Mouse (Mus musculus) T-cell, adult 2 months (primary cell): ENCODE measurements around the gene Rabep1.
"Not testable (repeated sequence)": the region's sequence is repeated elsewhere in the genome, so short reads cannot be mapped to it uniquely, and the experiment has no call there.

Experiments
- DNase-seq: peaks from one replicate; pipeline ENCODE4 v3.0.0; 2022; ENCODE audit warnings: low spot score

Gene Rabep1

DNA sequence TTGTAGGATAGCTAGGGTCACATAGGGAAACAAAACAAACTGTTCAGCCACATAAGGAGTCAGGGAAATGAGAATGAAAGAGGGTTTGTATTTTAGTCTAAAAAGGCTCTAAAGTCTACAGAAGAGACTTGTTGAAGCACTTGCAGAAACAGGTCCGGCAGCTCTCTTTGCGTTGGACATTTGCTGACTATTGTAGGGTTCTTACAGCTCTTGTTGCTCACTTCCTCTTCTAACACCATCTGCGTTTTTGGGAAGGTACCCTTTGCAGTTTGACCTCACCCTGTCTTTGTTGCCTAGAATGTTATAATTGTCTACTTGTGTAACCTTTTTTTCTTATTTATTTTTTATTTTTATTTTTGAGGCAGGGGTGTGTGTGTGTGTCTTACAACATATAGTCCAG is 53.1 kb downstream of the Rabep1 start:
- DNase-seq = no peak

DNA sequence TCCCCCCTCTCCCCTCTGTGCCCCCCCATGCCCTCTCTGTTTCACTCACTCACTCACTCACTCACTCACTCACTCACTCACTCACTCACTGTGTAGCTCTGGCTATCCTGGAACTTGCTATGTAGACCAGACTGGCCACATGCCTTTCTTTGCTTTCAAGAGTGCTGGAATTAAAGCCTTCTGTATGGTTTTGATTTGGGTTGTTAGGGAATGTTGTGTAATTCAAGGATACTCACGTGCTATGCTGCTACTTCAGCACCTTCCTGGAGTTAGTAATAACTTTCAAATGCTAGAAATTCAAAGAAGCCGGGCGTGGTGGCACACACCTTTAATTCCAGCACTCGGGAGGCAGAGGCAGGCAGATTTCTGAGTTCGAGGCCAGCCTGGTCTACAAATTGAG is 53.6 kb downstream of the Rabep1 start:
- not testable (repeated sequence) for DNase-seq

DNA sequence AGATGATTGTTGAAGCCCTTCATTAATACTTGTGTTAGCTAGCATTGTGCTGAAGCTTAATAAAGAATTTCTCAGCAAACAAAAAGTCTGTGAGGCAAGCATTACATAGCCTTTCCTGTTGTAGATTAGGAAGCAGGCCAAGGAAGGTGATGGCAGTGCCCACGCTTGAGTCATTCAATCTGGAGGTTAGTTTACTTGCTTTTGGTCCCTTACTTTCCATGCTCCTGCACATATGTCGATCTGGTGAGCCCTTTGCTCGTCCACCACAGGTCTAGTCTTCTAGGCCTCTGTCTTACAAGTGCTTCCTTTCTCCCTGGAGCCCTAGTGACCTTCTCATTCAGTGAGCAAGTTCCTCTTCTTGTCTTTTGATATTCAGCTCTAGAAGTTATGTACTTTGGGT is 62.1 kb downstream of the Rabep1 start:
- DNase-seq = no peak

DNA sequence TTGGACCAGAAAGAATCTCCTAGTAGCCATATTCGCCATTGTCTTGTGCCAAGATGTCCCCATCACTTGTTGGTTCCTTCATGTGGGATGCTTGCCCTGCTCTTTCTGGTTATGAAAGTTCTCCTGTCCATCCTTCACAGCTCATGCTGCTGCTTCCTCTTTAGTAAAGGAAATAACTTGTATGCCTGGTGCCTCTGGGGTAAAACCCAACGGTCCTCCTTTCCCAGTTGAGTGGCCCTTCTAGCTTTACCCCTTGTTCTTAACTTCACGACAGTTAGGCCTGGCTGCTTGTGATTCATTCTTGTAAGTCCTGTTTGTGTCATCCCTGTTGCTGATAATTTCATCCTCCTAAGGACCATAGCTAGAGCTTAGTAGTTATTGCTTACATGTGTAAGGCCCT is 66.7 kb downstream of the Rabep1 start:
- DNase-seq = no peak

DNA sequence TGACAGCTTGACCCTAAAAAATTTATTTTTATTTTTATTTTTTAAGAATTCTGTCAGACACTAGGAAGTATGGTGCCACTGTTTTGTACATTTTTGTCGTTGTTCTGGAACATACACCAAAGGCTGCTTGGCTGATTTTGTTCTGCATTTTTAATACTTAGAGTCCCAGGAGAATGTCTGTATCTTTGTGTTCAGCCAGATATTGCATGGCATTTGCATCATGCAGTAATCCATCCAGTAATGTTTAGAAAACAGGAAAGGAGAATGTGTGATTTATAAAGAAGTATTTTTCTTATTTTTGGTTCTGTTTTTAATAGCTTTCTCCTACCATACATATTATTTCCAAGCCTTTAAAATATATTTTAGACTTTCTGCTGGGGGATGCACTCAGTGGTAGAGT is 67.3 kb downstream of the Rabep1 start:
- DNase-seq = no peak

DNA sequence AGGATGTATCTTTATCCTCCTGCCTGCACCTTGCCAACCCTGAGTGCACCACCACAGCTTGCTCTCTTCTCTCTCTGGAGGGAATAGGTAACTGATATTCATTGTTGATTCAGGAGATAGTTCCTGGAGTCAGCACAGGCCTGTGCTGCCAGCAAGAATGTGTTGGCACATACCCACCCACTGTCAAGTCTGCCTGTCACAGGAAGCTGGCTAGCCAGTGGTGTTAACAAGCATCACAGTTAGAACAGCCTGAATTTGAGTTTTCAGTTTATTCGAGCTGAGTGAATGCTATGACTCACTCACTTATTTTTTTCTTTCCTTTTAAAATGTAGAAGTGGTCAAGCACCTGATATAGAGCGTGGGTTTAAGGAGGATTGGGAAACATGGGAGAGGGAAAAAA is 73.3 kb downstream of the Rabep1 start:
- DNase-seq = no peak

DNA sequence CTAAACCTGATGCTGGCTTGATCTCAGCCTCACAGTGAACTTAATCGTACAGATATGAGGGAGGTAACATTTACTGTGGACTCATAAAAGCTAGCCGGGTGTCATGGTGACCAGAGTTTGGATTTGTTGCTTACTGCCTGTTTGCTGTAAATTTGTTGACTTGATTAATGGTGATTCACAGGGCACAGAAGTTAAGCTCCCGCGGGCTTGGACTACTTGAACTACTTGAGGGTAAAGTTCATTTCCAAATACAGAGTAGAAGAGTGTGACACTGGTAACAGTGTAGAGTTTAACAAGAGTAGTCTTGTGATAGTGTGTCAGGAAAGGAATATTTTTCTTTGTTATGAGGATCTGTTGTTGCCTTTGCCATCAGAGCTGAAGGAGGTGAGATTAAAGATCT is 74.9 kb downstream of the Rabep1 start:
- DNase-seq = no peak

DNA sequence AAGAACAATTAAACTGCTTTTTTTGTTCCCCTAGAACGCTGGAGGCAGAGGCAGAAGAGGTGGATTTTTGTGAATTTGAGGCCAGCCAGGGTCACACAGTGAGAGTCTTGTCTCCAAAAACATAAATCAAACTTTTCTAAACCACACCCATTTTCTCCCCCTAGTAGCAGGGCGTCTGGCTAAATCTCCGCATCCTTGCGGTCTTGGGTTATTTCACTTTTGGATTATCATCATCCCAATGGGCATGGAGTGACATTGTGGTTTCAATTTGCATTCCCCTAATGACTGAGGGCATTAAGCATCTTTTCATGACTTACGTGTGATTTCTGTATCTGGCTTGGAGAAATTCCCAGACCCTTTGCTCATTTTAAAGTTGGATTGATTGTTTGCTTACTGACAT is 86.9 kb downstream of the Rabep1 start:
- DNase-seq = no peak

DNA sequence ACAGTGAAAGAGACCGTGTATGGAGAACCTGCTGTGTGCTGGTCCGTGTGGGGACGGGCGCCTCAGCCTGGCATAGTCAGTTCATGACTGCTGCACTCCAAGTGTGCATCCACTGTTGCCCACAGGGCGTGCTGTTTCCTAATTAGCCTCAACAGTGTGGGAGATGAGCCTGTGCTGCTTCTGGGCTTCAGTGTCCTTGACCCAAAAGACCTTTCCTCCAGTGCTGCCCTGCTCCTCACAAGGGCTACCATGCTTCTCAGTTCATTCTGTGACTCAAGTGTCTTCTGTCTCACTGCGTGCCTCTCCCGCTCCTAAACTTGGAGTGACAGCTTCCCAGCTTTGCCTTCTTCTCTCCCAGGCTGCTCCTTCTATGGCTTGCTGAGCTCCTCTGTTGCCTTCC is 90.7 kb downstream of the Rabep1 start:
- no peak for DNase-seq

DNA sequence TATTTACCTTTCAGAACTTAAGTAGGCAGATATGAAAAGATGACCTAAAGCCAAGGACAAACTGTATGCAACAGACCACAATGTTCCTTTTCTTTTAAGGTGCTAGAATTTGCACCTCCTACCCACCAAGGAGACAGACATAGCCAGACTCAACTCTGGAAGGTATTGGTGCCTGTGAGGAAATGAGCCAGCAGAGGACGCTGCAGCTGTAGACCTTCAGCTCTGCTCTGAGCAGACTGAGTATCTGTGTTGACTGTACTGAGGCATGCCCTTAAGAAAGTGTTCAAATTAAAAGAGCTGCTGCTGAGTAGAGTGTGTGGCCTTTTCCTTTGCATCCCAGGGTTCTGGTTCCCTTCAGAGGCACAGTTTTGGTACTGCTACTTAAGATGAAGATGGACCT is 98.0 kb downstream of the Rabep1 start:
- no peak for DNase-seq

DNA sequence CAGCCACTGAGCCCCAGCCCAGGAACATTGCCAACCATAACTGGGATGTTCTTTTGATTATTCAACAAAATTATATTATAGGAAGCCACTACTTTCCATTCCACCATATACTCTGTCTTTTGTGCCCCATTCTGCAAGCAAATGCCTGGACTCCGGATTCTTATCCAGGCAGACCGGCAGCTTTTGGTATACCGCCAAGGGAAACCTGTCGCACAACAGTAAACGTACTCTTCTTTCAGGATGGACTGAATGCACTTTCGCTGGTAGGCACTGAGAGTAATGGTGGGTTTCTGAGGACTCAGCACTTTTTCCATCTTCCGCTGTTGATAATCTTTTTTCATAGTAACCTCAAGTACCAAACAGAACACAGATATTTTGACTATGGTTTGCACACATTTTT is 99.1 kb downstream of the Rabep1 start:
- DNase-seq = no peak

DNA sequence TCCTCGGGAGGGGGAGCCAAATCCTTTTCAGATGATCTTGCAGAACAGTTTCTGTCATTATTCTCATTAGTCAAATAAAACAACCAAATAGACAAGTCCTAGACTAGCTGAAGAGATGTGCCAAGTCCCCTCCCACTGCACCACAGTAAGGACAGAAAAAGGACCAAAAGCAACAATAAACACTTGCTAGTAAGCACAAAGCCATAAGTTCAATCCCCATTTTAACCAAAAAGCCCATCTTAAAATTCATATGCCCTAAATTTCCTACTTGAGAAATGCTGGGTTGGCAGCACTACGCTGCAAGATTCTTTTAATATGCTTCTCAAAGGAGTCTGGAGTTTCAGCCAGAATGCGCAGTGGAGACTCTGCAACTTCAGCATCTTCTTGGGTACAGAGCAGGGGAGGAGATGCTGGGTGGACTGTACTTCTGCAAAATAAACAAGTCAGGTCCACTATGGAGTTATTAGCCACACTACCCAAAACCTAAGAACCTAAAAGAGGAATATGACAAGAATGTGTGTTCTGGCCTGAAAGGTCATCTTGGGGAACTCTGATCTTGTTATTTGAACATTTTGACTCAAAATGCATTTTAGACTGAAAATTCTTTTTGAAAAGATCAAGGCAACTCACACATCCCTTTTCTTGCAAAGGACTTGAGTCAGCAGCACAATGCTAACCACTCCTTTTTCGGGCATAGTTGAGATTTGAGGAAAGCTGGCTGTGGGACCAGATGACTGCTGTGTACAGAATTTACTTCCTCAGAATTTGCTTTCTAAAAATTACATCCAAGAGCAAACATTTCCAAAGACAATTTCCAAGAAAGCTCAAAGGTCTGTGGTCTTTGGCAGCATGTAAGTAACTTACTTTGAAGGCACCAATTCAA is 100.6 kb downstream of the Rabep1 start:
- no peak for DNase-seq

DNA sequence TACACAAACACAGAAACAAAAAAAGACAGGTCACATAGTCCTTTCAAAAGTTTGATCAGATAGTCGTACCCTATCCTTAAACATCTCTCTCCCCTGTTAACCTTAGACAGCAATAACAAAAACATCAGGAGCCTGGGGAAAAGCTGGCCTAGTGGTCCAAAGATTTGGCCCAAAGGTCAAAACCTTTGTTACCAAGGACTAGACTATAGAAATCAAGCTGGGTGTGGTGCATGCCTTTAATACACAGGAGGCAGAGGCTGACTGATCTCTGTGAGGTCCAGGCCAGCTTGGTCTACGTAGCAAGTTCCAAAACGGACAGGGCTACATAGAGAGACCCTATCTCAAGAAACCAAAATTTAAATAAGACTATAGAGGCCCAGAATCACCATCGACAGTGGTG is 110.1 kb downstream of the Rabep1 start:
- DNase-seq = no peak

DNA sequence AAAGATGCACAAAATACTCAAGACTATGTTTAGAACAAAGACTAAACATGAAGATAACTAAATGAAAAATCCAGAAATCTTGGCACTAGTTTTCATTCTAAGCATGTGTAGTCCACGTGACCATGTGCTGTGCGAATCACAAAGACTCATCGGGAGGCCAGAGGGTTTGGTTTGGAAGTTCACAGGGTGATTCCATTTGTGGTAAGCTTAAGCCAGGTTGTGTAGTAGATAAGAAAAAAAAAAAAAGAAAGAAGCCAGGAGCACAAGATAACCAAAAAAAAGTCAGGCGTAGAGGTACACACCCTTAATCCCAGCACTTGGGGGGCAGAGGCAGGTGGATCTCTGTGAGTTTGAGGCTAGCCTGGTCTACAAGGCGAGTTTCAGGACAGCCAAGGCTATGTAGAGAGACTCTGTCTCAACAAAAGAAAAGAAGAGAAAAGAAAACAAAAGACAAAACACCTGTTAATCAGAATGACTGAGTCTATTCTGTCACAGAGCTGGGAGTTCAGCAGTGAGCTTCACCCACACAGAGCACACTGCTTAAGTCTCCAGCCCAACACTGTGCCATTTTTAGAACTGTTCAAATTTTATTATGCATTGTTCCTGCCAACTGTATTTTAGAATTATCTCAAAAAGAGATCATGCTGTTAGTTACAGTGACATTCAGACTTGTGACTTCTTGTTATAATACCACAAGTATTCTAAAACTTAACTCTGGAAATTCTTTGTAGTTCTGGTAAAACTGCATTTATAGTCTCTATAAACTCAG is 116.4 kb downstream of the Rabep1 start:
- DNase-seq = no peak

DNA sequence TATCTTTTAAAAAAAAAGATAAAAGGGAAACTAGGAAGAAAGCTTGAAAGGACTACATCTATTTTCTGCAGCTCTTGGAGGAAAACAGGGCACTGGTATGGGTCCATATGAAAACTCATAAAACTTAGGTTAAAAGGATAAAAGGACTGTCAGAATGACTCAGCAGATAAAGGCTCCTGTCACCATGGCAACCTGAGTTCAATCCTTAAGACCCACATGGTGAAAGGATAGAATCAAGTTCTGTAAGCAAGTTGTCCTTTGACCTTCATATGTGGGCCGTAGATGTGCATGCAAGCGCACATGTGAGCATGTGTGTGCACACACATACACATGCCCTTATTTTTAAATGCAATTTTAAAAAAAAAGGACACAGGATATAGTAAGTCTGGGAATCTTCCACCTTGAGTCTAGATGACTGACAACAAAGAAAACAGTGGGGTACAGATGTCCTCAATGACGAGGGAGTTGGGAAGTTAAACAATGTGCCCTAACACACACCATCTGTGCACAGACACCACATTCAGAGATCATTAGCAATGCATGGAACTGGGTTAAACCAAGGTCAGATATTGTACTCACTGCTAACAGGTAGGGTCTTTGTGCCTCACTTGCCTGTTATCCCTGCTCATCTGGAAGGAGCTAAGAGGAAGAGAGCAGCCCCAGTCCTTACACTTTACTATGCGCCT is 119.8 kb downstream of the Rabep1 start:
- DNase-seq = no peak

DNA sequence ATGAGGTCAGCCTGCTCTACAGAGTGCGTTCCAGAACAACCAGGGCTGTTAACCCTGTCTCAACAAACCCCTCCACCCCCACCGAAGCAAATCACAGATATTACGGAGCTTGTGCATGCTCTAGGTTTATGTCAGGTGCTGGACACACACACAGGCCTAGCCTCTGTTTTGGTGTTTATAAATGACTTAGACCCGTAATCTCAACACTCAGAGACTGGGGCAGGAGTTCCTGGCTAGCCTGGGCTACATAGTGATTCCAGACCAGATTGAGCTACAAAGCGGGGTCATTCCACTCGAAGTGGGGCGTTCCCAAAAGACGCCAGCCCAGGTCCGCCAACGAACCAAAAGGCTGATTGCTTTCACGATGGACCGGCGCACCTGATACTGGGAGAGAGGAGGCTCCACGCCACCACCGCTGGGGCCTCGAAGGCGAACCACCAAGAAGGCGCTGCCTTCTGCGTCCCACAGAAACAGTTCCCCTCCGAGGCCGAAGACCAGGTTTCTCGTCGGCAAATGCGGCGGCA is 124.8 kb downstream of the Rabep1 start:
- DNase-seq = no peak

DNA sequence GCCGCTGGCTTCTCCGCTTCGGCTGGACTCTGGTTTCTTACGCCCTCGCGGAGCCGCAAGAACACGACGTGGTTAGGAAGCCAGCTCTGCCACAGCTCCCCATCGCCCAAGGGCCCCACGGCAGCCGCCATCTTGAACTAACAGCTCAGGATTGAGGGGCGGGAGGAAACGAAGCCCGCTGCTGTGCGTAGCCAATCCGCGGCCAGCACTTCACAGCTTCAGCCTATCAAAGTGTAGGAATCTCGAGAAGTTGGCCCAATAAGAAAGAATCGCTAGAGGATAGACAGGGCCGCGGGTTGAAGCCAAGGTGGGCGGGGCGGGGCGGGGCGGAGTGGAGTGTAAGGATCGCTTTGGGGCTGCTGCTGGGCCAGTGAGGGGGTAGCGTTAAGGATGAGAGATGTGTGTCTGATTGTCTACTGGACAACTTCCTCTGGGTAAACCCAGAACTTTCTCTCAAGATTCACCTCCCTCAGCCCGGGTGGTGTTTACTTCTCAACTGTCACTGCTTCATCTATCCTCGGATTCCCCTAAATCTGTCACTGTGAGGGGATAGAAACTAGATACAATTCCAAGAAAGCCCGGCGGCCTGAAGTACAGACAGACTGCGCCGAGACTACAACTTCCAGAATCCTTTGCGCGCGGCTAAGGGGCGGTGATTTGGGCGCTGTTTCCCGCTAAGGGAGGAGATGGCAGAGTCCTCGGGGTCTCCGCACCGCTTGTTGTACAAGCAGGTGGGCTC is 125.4 kb downstream of the Rabep1 start, which contains the start of the genes Nup88 and Rpain:
Gene Nup88, minus strand, starts transcription at position 153 of the 739 bp plus-strand sequence.
Gene Rpain, plus strand, starts transcription at position 393 of the 739 bp plus-strand sequence.
- peak; percentile 93 for DNase-seq

DNA sequence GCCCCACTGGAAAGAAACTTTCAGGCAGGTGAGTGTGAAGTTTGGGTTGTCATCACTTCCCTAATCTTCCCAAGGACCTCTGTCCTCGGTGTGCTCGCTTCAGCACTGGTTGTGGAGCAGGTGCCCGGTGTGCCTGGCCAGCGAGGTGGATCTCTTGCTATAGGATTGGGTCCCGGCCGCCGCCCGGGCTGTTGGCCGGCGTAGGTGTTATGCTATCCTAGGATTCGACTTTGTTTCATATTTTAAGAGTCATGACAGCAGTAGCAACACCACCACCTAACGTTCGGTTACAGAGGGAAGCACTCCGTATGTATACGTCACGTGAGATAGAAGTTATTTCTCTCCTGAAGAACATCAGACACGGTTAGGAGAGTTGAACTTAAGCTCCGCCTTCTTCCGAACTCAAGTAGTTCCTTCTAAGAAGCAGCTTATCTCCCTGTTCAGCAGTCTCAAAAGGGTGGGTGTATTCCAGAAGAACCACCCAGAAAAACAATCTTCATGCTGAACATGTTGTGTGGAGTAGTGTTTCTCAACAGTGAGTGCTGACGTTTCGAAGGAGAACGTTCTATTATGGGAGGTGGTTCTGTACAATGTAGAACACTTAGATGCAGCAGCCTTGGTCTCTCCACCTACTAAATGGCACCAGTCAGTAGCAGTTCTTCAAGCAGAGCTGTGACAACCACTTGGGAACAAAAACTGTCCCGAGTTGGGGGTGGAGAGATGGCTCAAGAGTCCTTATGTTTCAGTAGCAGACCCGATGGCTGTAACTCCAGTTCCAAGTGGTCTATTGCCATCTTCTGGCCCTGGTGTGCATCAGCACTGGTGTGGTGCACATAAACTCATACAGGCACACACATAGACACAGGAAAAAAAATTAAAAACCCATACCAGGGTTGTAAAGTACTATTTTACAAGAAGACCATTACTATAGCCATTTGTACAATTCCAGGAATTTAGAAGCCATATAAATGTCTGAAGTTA is 126.3 kb downstream of the Rabep1 start:
- DNase-seq = peak; percentile 49

DNA sequence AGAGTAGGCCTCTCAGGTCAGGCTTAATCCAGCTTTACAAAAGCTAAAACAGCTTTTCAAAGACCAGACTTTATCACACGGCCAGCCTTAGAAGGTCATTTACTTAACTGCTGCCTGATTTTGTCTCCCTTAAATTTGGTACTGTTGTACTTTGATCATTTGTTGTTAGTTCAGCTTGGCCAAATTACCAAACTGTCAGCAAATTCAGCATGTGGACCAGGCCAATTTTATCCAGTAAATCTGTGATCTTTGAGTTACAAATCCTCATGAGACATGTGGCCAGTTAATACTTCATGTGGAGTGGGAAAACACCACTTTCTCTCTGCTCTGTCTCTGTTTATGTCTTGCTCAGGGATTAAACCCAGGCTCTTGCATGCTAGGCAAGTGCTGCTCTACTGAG is 128.0 kb downstream of the Rabep1 start:
- no peak for DNase-seq

DNA sequence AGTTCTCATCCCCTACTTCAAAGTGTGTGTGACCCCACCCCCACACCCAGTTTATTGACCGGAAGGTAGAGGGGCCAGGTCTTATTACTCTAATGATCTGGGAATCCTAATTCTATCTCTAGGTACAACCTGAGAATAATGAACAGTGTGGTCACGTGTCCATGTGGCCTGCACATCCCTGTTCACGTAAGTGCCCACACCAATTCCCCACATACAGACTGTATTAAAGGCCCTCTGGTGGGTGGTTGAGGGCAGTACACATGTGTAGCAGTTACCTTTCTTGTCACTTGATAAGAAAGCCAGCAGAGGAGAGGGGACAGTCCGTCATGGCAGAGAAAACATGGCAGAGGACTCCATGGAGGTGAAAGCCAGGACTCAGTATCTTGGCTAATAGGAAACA is 129.4 kb downstream of the Rabep1 start:
- peak; percentile 22 for DNase-seq
